Mouse (Mus musculus) olfactory bulb, adult 2 months (tissue): ENCODE measurements around the gene Col6a3. TPM values are rescaled to one million over a fixed set of nuclear protein-coding genes. Genes with fewer than 3 reads are reported as not detected.

Experiments
- H3K27ac ChIP-seq: fragments of 200-500 bp; 2 replicates; pipeline ENCODE4 v1.5.1; 2012; ENCODE audit warnings: low read depth, low read length; ENCODE audit not compliant: insufficient read depth
- H3K4me1 ChIP-seq: fragments of 200-500 bp; 2 replicates; pipeline ENCODE4 v1.6.1; 2012; ENCODE audit warnings: low read length; ENCODE audit not compliant: control insufficient read depth, insufficient read depth
- H3K4me3 ChIP-seq: fragments of 200-500 bp; 2 replicates; pipeline ENCODE4 v1.5.1; 2012; ENCODE audit warnings: mild to moderate bottlenecking, low read depth, low read length, moderate library complexity; ENCODE audit not compliant: insufficient read depth
- CTCF ChIP-seq: fragments of 200-500 bp; IDR thresholded peaks from 2 replicates; pipeline ENCODE4 v1.5.1; 2012; ENCODE audit warnings: low read depth, mild to moderate bottlenecking, low read length, moderate library complexity; ENCODE audit not compliant: insufficient read depth
- POLR2A ChIP-seq: fragments of 200-500 bp; IDR thresholded peaks from 2 replicates; pipeline ENCODE4 v1.6.1; 2012; ENCODE audit warnings: mild to moderate bottlenecking, low read depth, low read length, moderate library complexity; ENCODE audit not compliant: insufficient read depth
- WGBS: fragments of 180-500 bp; shearing (Covaris S2); methylation state at CpG from one replicate; pipeline ENCODE4 v1.1.7; 2018; 5-methylcytosine and 5-hydroxymethylcytosine counted together
- polyA plus RNA-seq: library from polyadenylated mRNA; stranded (reverse); fragments of >200 nt; gene quantifications from 2 replicates; pipeline ENCODE4 v1.2.4, GENCODE M21; 2012; ENCODE audit warnings: low replicate concordance; ENCODE audit not compliant: missing spikeins, insufficient read depth, insufficient read length

The Col6a3 gene
- polyA plus RNA-seq, 1 experiment, result not detected

GRCm38 (mm10) chr1:90775477-90776241, 68.1 kb downstream of the Col6a3 start:
- TF ChIP-seq POLR2A, result no peak
- TF ChIP-seq CTCF, result no peak
- Histone ChIP-seq H3K4me3 (no peak overlapping the region), H3K27ac (no peak overlapping the region), H3K4me1 (peaks cover 3% of the 10 kb centered on the region; the same call in 1 of the 2 replicates)
- 48% methylated on average over 10 of the region's 10 CpGs for WGBS

GRCm38 (mm10) chr1:90771172-90771571, 72.6 kb downstream of the Col6a3 start:
- Histone ChIP-seq H3K4me1 (peaks cover 6% of the 10 kb centered on the region; the same call in 1 of the 2 replicates), H3K4me3 (no peak overlapping the region), H3K27ac (no peak overlapping the region)
- TF ChIP-seq POLR2A, result no peak
- no peak for TF ChIP-seq CTCF
- WGBS, result 71% methylated on average over 4 of the region's 4 CpGs

- no peak for TF ChIP-seq POLR2A
- TF ChIP-seq CTCF, result no peak
- WGBS, result 54% methylated on average over 7 of the region's 7 CpGs
- Histone ChIP-seq H3K4me3 (no peak overlapping the region), H3K4me1 (peaks cover 3% of the 10 kb centered on the region; the same call in 1 of the 2 replicates), H3K27ac (no peak overlapping the region)
Observed at GRCm38 (mm10) chr1:90770027-90770426, 73.7 kb downstream of the Col6a3 start.

- Histone ChIP-seq H3K4me1 (peaks cover 3% of the 10 kb centered on the region; the same call in 1 of the 2 replicates), H3K27ac (no peak overlapping the region), H3K4me3 (no peak overlapping the region)
- 73% methylated on average over 7 of the region's 7 CpGs for WGBS
- TF ChIP-seq CTCF (no peak), POLR2A (no peak)
Observed at GRCm38 (mm10) chr1:90769301-90769700, 74.5 kb downstream of the Col6a3 start.

- Histone ChIP-seq H3K4me3 (no peak overlapping the region), H3K27ac (no peak overlapping the region), H3K4me1 (peaks cover 8% of the 10 kb centered on the region)
- WGBS, result 95% methylated on average over 4 of the region's 4 CpGs
- TF ChIP-seq POLR2A (no peak), CTCF (no peak)
Observed at GRCm38 (mm10) chr1:90758091-90758673, 85.6 kb downstream of the Col6a3 start.

- TF ChIP-seq CTCF, result no peak
- TF ChIP-seq POLR2A, result no peak
- Histone ChIP-seq H3K27ac (peak overlapping the region; percentile 43), H3K4me1 (peaks cover 8% of the 10 kb centered on the region), H3K4me3 (no peak overlapping the region)
- 17% methylated on average over 17 of the region's 17 CpGs for WGBS
Observed at GRCm38 (mm10) chr1:90753869-90754563, 89.8 kb downstream of the Col6a3 start.

GRCm38 (mm10) chr1:90751221-90751620, 92.5 kb downstream of the Col6a3 start:
- no peak overlapping the region for H3K27ac ChIP-seq
- WGBS, result 74% methylated on average over 4 of the region's 4 CpGs
- H3K4me3 ChIP-seq, result no peak overlapping the region
- H3K4me1 ChIP-seq, result peaks cover 8% of the 10 kb centered on the region
- no peak for TF ChIP-seq CTCF

GRCm38 (mm10) chr1:90750169-90750568, 93.6 kb downstream of the Col6a3 start:
- no peak overlapping the region for H3K27ac ChIP-seq
- H3K4me1 ChIP-seq, result peaks cover 8% of the 10 kb centered on the region
- 84% methylated on average over 8 of the region's 8 CpGs for WGBS
- TF ChIP-seq POLR2A (no peak), CTCF (no peak)
- H3K4me3 ChIP-seq, result no peak overlapping the region

GRCm38 (mm10) chr1:90748544-90748943, 95.2 kb downstream of the Col6a3 start:
- WGBS, result 53% methylated on average over 4 of the region's 4 CpGs
- TF ChIP-seq CTCF, result no peak
- H3K27ac ChIP-seq, result no peak overlapping the region

More at GRCm38 (mm10) chr1:90748544-90748943, 95.2 kb downstream of the Col6a3 start:
- Histone ChIP-seq H3K4me1 (peaks cover 8% of the 10 kb centered on the region), H3K4me3 (no peak overlapping the region)
